Mouse (Mus musculus) liver (tissue): ENCODE results near the gene Upk2.
"Not testable (repeated sequence)": the region's sequence is repeated elsewhere in the genome, so short reads cannot be mapped to it uniquely, and the experiment has no call there.

Experiments
- DNase-seq: peaks from one replicate; pipeline ENCODE4 v3.0.0-alpha.2; 2020; ENCODE audit warnings: mixed read lengths

Gene Upk2

DNA sequence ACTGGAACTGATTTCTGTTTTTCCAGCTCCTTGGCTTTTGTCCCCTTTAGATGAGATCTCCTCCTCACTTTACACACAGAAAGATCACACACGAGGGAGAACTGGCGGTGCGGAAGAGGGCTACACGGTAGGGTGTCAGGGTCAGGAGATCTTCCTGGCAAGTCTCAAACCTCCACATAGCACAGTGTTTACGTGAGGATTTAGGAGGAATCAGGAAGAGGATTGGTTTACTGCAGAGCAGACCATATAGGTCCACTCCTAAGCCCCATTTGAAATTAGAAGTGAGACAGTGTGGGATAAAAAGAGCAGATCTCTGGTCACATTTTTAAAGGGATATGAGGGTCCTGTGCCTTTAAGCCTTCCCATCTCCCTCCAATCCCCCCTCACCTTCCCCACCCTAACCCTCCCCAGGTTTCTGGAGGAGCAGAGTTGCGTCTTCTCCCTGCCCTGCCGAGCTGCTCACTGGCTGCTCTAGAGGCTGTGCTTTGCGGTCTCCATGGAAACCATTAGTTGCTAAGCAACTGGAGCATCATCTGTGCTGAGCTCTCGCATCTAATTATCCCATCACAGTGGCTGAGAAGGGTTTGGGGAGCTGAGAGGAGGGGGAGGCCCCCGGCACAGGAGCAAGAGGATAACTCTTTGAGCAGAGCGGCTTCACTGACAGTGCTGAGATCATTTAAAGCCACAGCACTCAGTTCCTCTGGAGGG lies 2.4 kb upstream of the Upk2 start:
- DNase-seq: no peak

DNA sequence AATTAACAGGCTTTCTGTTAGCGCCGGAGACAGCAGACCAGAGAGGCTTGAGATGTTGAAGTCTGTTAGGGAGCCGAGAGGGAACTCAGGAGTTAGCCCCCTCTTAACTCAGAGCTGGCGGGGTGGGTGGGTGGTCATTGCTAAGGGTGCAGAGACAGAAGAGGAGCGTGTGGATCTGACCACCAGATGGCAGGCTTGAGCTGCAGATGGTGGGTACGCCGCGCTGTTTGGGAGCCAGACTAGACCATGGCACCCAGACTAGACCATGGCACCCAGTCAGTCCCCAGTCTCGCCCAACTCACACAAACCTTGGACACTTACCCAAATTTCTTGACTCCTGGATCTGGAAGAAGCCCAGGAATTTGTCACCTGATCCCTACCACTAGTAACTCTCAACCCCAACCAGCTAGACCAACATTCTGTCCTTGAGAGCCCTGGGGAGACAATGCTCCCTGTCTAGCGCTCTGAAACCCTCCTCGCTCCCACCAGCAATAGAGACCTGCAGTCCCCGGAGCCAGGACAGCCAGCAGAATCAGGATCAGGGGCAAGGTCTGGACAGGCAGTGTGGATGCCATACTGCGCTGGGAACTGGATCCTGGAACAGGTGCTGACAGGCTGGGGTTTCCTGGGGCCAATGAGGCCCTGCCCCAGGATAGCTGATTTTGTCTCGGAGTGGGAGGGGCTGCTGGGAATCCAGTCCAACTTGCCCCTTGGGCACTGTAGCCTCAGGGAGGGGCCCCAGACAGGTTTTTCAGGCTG lies 465 bp downstream of the Upk2 start:
- DNase-seq: peak; percentile 74

DNA sequence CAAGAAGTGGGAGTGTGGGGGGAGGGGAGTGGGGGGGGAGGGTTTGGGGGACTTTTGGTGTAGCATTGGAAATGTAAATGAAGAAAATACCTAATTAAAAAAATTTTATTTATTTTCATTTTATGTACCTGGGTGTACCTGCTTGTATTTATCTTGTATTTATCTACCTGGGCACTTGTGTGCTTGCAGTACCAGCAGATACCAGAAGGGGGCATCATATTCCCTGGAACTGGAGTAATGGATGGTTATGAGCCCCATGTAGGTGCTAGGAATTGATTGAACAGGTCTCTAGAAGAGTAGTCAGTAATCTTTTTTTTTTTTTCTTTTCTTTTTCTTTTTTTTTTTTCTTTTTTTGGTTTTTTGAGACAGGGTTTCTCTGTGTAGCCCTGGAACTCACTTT lies 4.4 kb downstream of the Upk2 start:
- DNase-seq: peak; percentile 29

DNA sequence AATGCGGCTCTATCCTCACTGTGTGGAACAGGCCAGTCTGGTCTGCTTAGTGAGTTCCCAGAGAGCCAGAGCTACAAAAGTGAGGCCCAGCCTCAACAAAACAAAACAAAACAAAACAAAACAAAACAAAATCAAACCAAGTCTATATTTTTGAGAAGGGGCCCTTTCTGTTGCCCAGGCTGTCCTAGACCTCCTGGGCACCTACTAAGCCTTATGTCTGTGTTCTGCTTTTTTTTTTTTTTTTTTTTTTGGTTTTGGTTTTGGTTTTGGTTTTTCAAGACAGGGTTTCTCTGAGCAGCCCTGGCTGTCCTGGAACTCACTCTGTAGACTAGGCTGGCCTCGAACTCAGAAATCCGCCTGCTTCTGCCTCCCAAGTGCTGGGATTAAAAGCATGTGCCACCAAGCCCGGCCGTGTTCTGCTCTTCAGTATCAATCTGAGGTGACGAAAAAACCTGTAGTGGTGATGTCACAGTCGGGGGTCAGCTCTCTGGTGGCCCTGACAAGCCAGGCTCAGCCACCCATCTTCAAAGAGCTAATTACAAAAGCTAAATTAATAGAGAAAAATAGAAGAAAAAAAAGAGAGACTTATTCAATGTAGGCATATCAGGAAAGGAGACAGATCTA lies 10.3 kb downstream of the Upk2 start:
- not testable (repeated sequence) for DNase-seq

DNA sequence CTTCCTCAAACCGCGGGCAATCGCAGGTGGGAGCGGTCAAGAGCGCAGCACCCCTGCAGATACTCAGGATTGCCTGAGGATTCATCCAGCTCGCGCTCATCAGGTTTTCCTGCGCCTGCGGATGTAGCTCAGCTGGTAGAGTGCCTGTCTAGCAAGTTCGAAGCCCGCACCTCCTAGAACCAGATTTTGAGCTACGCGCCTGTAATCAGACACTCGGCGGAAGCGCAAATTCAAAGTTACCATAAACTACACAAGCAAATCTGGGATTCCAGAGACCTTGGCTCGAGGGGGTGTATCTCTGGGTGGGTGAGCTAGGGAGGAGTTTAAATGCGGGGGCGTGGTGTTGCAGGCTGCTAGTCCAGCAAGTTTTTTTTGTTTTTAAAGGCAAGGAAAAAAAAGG lies 13.8 kb downstream of the Upk2 start, which contains the start of gene Foxr1:
TSS of gene Foxr1 (minus strand) at position 176 of the 400 bp plus-strand sequence.
- no peak for DNase-seq

DNA sequence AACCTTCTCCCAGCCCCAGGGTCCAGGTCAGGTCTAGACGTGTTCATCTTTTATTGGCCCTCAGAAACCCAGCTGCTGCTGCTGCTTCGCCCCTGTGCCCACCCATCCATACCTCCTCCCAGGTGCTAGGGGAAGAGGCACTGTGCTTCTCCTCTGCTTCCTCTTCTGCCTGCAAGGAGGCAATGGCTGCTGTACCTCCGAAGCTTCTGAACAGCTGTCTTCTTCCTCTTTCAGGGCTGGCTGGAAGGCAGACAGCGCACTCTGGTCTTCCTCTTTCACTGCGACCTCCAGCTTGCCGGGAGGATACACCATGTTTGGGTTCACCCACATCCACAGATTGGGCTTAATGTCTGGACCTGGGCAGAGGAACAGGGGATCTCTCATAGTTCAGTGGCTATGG lies 19.0 kb downstream of the Upk2 start:
- no peak for DNase-seq

DNA sequence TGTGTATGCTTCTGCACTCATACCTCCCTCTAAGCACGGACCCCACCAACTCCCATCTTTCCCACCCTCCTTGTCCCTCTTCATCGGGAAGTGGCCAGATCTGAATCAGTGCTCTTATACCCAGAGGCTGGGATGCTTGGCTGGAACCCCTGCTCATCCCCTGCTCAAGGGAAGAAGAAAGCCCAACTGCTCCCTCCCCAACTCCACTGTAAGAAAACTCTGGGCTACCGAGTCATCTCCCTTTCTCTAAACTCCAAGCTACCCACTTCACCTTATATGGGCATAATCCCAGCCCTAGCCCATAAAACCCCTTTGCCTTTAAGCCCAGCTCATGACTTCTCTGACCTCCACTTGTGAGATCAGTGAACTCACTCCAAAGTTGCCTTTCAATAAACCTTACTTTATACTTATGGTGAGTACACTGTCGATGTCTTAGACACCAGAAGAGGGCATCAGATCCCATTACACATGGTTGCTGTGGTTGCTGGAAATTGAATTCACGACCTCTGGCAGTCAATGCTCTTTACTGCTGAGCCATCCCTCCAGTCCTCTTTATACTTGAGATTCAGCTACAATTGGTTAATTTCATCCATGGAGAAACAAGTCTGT lies 22.1 kb downstream of the Upk2 start:
- DNase-seq: no peak

DNA sequence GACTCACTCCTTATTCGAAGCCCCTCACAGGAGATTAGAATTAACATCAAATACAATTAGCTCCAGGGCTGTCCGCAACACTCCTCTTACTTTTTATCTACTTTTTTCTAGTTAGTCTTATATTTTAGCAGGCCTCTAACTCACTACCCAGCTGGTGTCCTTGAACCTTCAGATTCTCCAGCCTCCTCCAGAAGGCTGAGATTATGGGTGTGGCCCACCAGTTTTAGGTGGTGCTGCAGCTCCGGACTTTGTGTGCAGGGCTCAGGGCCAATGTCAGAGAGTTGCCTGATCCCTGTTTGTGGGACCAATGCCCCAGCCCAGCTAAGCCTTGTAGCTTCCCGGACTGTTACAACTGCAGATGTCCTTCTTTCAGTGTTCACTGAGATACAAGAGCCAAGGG lies 31.2 kb downstream of the Upk2 start:
- DNase-seq: no peak

DNA sequence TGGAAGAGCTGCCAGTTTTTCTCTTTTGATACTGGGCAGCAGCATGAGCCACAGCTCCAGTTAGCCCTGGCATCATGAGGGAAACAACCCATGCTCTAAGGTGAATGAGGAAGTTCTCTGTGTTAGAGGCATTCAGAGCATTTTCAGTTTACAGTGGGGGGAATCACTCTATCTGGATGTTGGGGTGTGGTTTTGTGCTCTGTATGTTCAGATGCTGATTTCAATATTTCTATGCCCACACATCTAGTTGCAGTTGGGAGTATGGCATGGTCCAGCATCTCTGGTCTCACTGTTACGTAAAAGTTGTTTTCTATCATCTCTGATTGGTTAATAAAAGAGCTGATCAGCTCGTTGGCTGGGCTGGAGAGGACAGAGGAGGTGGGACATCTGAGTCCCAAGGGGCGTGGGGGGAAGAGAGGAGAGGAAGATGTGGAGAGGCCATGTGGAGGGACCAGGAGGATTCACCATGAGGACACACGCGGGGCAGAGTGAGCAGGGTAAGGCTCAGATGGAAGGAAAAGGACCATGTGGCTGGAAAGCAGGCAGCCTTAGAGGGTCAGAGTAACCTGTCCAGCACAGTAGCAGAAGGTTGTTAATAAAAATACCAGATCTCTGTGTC lies 34.4 kb downstream of the Upk2 start:
- no peak for DNase-seq

DNA sequence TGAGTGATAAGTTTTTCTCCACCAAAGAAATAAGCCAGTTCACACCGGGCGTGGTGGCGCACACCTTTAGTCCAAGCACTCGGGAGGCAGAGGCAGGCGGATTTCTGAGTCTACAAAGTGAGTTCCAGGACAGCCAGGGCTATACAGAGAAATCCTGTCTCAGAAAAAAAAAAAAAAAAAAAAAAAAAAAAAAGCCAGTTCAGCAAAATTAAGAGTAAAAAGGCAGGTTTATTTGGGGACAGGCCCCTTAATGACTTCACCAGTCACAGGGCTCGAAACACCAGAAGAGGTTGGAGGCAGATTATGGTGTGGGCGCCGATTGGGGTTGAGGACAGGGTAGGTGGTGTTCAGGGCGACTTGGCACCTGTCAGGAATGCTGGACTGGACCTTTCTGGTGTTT lies 35.0 kb downstream of the Upk2 start:
- DNase-seq: not testable (repeated sequence)

DNA sequence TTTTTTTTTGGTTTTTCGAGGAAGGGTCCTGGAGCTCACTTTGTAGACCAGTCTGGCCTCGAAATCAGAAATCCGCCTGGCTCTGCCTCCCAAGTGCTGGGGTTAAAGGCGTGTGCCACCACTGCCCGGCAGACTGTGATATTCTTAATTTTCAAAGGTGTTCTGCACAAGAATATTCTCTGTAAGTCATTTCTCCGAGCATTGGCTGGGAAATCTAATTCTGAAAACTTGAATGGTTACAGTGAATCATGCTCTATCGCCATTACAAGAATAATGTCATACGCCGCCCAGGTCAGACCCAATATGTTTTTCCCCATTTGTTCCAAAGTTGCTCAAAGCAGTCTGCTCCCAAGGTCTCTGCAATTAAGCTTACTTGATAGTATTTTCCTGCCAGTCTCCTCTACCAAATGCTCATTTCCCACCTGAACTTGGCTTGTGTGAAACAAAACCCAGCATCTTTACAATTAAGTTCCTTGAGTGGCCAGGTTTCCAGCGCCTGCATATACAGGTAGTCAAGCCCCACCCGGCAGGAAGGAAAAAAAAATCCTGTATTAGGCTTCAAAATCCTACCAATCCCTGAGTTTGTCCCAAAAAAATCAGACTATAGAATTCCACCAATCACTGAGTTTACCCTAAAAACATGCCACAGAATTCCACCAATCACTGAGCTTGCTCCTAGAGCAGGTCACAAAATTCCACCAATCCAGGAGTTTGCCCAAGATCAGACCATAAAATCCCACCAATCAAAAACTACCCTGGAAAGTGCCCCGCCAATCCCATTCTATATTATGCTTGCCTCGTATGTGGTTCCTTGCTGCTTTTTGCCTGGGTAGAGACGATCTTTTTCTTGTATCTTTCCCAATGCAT lies 36.0 kb downstream of the Upk2 start, which contains the start of gene Ccdc84:
TSS of gene Ccdc84 (minus strand) at position 51 of the 867 bp plus-strand sequence.
- no peak for DNase-seq

DNA sequence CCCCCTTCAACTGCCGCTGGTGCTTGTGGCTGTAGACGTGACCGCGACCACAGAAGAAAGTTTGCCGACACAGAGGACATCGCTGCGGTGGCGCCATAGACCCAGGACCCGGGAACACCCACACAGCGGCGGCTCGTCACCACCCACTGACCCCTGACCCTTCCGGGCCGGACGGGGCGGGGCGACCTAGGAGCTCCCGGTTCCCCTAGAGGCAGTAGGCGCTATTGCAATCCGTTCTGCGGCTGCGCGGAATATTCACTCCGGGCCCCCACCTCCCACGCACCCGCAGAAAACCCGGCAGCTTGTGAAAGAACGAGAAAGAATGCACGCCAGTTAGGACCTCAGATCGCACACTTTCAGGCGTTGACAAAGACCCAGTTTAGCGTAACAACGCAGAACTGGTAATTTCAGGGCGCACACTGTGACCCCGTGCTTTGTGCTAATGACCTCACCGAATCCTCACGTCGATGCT lies 36.8 kb downstream of the Upk2 start:
- DNase-seq: peak; percentile 95

DNA sequence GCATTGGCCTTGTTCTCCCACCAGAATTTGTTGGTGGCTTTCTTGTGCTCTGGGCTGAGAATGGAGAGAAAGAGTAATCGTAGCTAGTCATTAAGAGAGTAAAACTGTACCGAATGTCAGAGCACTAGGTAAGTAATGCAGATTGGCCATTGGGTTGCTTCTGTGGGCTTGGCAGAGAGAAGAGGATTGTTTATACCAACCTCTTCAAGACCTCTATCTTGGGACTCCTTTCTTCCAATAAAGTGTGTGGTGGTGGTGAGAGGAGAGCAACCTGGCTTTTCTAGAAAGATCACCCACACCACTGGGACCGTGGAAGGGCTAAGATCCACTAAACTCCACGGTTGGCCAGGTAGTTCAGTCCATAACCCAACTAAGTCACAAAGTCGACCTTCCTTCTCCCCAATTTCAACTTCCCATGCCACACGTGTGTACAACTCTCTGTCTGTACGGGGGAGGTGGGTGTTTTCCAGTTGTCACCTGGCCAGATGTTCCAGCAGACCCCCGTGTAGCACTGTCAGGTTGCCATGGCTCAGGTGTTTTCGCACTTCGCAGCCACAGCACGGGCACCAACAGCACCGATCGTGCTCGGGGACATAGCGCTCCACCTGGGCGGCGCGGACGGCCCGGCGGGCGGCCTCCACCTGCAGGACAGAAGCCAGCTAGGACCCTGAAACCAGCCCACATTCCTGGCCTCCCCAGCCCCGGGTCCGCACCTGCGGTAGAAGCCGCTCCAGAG lies 37.5 kb downstream of the Upk2 start:
- no peak for DNase-seq

DNA sequence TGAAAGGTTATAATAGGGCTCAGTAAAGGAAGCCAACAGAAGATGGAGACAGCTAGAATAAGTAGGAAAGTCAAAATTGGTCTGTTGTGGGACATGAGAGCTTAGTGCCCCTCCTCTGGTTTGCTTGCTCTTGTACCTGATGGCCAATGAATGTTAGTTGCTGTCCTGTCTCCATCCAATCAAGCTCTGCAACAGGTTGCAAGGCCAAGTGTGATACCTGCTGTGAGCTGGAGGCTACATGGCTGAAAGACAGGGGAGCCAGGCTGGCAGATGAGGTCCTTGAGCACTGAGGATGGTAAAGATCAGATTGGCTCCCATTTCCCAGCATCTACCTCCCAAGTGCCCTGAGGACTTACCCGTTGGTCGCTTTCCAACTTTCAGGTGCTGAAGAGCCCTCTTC lies 42.0 kb downstream of the Upk2 start:
- DNase-seq: no peak

DNA sequence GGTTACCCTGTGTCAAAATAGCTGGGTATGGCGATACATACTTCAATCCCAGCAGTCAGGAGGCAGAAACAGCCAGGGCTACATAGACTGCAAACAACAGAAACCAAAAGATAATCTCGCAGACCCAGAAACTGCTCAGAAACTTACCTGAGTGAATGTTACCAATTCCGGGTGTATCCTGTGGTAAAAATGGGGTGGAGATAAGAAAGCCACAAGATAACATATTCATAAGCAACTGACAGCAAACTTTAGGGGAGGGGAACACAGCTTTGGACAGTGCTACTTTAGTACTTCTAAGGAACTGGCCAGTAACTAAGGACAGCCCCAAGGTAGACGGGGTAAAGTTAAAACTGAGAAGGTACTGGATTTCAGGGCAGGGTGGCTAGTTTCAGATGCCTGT lies 42.5 kb downstream of the Upk2 start:
- no peak for DNase-seq

DNA sequence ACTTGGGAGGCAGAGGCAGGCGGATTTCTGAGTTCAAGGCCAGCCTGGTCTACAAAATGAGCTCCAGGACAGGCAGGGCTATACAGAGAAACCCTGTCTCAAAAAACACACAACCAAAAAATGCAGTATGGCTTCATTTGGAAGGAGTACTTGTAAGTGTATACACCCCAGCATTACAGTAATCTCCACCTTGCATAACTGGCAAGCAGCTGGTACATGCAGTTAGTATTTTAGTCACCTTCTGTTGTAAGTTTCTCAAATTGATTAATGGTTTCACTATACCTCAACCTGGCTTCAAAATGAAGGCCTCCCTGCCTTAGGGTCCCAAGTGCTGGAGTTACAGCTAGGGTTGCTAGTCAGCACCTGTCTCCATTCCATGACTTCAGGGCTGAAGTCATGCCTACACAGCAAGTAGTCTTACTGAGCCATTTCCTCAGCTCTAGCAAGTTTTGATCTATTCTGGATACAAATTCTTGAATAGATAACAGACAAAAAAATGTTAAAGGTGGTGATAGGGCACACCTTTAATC lies 43.1 kb downstream of the Upk2 start:
- no peak for DNase-seq

DNA sequence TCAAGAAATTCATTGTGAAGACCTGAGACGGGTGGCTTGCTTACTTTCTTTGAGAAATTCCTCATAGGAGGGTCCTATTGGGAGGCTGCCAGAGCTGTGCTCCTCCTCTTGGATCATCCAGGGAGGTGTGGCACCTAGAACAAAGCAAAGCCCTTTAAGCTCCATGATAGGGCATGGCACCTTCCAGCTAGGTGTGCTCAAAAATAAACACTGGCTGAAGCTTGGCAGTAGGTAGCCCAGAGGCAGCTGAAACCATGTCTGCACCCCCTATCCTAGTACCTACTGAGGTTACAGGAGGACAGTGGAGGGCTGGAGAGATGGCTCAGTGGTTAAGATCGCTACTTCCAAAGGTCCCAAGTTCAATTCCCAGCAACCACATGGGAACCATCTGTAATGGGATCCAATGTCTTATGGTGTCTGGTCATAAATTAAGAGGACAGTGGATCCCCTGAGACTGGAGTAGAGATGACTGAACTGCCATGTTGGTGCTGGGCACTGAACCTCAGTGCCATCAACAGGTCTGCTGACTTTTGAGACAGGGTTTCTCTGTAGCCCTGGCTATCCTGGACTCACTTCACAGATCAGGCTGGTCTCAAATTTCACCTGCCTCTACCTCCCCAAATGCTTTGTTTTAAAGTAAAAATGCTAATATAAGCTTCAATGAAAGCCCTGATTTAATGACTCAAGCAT lies 44.0 kb downstream of the Upk2 start:
- DNase-seq: no peak

DNA sequence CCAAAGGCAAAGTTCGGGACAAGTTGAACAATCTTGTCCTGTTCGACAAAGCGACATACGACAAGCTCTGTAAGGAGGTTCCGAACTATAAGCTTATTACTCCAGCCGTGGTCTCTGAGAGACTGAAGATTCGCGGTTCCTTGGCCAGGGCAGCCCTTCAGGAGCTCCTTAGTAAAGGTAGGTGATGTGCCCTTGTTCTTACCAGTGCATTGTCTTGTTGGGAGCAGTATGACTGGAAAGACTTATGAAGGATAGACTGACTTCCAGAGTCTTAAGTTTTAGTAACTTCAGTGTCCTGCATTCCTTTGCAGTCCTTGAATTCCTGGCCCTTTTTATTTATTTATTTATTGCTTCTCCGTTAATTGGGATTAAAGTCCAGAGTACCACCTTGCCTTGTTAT lies 46.1 kb downstream of the Upk2 start:
- not testable (repeated sequence) for DNase-seq

DNA sequence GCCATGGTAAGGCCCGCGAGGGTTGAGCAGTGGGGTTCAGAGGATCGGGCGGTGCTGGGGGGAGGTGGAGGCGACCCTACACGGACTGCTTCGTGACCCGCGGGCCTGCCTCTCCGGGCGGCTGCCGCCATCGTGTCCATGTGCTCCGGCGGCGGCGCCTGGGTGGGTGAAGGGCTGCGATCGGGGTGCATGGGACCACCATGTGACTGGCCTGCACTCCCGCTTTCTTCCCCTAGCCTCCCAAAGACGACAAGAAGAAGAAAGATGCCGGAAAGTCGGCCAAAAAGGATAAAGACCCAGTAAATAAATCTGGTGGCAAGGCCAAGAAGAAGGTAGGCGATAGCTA lies 47.1 kb downstream of the Upk2 start:
- DNase-seq: no peak
